Mouse (Mus musculus) lung, embryonic 15.5 days (tissue): ENCODE measurements around the gene Gm572. TPM values are rescaled to one million over a fixed set of nuclear protein-coding genes. Genes with fewer than 3 reads are reported as not detected.

Experiments
- ATAC-seq: fragments of 200-750 bp; cut with Nextera tagmentation; 2 replicates; pipeline ENCODE4 v1.8.0; 2017; ENCODE audit warnings: moderate number of reproducible peaks, borderline replicate concordance; ENCODE audit not compliant: low FRiP score, low TSS enrichment; ENCODE audit errors: extremely low read depth
- H3K27ac ChIP-seq: fragments of 300-500 bp; sonication (generic); 2 replicates; pipeline ENCODE4 v1.5.1; 2015; ENCODE audit warnings: moderate library complexity, mild to moderate bottlenecking, inconsistent platforms
- H3K27me3 ChIP-seq: fragments of 300-500 bp; sonication (generic); 2 replicates; pipeline ENCODE4 v1.6.1; 2015; ENCODE audit warnings: inconsistent platforms
- H3K36me3 ChIP-seq: fragments of 300-500 bp; sonication (generic); 2 replicates; pipeline ENCODE4 v1.6.1; 2015; ENCODE audit warnings: inconsistent platforms
- H3K4me1 ChIP-seq: fragments of 300-500 bp; sonication (generic); 2 replicates; pipeline ENCODE4 v1.6.1; 2015; ENCODE audit warnings: inconsistent platforms
- H3K4me2 ChIP-seq: fragments of 300-500 bp; sonication (generic); 2 replicates; pipeline ENCODE4 v1.6.1; 2015; ENCODE audit warnings: inconsistent platforms, mild to moderate bottlenecking, moderate library complexity
- H3K4me3 ChIP-seq: fragments of 300-500 bp; sonication (generic); 2 replicates; pipeline ENCODE4 v1.5.1; 2015; ENCODE audit warnings: mild to moderate bottlenecking, inconsistent platforms
- H3K9ac ChIP-seq: fragments of 300-500 bp; sonication (generic); 2 replicates; pipeline ENCODE4 v1.6.1; 2015; ENCODE audit warnings: inconsistent platforms
- H3K9me3 ChIP-seq: fragments of 300-500 bp; sonication (generic); 2 replicates; pipeline ENCODE4 v1.6.1; 2016; ENCODE audit warnings: inconsistent platforms
- WGBS: fragments of 180-500 bp; shearing (Covaris S2); methylation state at CpG from one replicate; pipeline ENCODE4 v1.1.7; 2015; 5-methylcytosine and 5-hydroxymethylcytosine counted together
- polyA plus RNA-seq: library from polyadenylated mRNA; unstranded; fragments of >200 nt; fragmentation: Nextera tagmentation; extraction: Ambion mirVana; gene quantifications from 2 replicates; pipeline ENCODE4 v1.2.1, GENCODE M21; 2015

The Gm572 gene
- polyA plus RNA-seq, 1 experiment from 2014 or later = not detected

GRCm38 (mm10) chr4:148651045-148651444, 7.9 kb downstream of the Gm572 start:
- no peak for ATAC-seq
- Histone ChIP-seq H3K4me1 (peaks cover 3% of the 10 kb centered on the region; the same call in 1 of the 2 replicates), H3K27ac (no peak overlapping the region), H3K9ac (no peak overlapping the region), H3K4me2 (no peak overlapping the region), H3K9me3 (no peaks in the 10 kb centered on the region), H3K36me3 (no peaks in the 10 kb centered on the region), H3K4me3 (no peak overlapping the region), H3K27me3 (no peaks in the 10 kb centered on the region)
- WGBS = 49% methylated on average over 9 of the region's 9 CpGs

- Histone ChIP-seq H3K27me3 (no peaks in the 10 kb centered on the region), H3K36me3 (no peaks in the 10 kb centered on the region), H3K4me2 (no peak overlapping the region), H3K4me3 (no peak overlapping the region), H3K9ac (no peak overlapping the region), H3K27ac (no peak overlapping the region), H3K4me1 (no peaks in the 10 kb centered on the region), H3K9me3 (no peaks in the 10 kb centered on the region)
- no peak for ATAC-seq
- WGBS = 84% methylated on average over 18 of the region's 18 CpGs
Observed at GRCm38 (mm10) chr4:148654701-148655398, 11.7 kb downstream of the Gm572 start.

- no peaks in the 10 kb centered on the region for H3K9me3 ChIP-seq
- H3K27ac ChIP-seq = no peak overlapping the region
- peaks cover 4% of the 10 kb centered on the region; the same call in 1 of the 2 replicates for H3K27me3 ChIP-seq
- peaks cover under 1% of the 10 kb centered on the region; the same call in 1 of the 2 replicates for H3K4me1 ChIP-seq
- no peaks in the 10 kb centered on the region for H3K36me3 ChIP-seq
- no peak for ATAC-seq
- H3K9ac ChIP-seq = no peak overlapping the region
- no peak overlapping the region for H3K4me3 ChIP-seq
- 28% methylated on average over 15 of the region's 15 CpGs for WGBS
- H3K4me2 ChIP-seq = no peak overlapping the region
Observed at GRCm38 (mm10) chr4:148656691-148657258, 13.7 kb downstream of the Gm572 start.

DNA sequence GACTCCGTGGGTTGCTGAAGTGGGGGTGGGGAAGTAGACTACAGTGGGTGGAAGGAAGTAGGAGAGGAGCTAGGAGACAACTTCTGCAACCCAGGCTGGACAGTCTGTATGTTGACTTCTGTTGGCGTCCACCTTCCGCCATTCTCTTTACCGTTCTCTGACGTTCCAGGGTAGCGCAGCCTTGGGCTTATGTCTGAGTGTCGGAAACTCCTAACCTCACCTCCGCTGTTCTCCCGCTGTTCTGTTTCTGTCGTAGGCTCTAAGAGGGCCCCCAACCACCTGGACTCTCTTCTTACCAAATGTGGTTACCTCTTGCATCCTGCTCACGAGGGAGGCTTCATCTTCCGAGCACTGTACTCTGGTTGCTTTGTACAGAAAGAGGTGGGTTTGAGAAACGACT, 14.7 kb downstream of the Gm572 start:
- Histone ChIP-seq H3K9me3 (no peaks in the 10 kb centered on the region), H3K4me2 (no peak overlapping the region), H3K4me1 (peaks cover 7% of the 10 kb centered on the region), H3K27me3 (peaks cover 8% of the 10 kb centered on the region; the same call in 1 of the 2 replicates), H3K36me3 (no peaks in the 10 kb centered on the region), H3K9ac (no peak overlapping the region), H3K27ac (no peak overlapping the region), H3K4me3 (no peak overlapping the region)
- no peak for ATAC-seq
- 77% methylated on average over 13 of the region's 13 CpGs for WGBS

DNA sequence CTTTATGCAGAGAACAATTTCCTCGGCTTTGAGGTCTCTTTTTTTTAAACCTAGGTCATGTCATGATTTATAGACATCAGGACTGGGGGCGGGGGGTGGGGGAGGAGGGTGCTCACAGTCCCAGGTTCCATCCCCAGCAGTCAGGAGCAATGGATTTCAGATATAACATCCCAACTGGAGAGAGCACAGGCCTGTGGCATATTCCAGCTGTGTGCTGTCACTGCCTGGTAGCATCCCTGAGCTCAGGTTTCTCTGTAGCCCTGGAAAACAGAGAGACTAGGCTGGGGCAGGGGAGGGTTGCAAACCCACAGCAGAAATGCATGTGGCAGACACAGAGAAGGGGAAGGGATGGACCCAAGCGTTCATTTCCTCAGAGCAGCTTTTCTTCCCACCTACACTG, 17.1 kb downstream of the Gm572 start:
- Histone ChIP-seq H3K9me3 (no peaks in the 10 kb centered on the region), H3K27me3 (peaks cover 8% of the 10 kb centered on the region; the same call in 1 of the 2 replicates), H3K4me2 (no peak overlapping the region), H3K9ac (no peak overlapping the region), H3K27ac (no peak overlapping the region), H3K4me1 (peaks cover 11% of the 10 kb centered on the region), H3K36me3 (no peaks in the 10 kb centered on the region), H3K4me3 (no peak overlapping the region)
- 29% methylated on average over 3 of the region's 3 CpGs for WGBS
- ATAC-seq = no peak

DNA sequence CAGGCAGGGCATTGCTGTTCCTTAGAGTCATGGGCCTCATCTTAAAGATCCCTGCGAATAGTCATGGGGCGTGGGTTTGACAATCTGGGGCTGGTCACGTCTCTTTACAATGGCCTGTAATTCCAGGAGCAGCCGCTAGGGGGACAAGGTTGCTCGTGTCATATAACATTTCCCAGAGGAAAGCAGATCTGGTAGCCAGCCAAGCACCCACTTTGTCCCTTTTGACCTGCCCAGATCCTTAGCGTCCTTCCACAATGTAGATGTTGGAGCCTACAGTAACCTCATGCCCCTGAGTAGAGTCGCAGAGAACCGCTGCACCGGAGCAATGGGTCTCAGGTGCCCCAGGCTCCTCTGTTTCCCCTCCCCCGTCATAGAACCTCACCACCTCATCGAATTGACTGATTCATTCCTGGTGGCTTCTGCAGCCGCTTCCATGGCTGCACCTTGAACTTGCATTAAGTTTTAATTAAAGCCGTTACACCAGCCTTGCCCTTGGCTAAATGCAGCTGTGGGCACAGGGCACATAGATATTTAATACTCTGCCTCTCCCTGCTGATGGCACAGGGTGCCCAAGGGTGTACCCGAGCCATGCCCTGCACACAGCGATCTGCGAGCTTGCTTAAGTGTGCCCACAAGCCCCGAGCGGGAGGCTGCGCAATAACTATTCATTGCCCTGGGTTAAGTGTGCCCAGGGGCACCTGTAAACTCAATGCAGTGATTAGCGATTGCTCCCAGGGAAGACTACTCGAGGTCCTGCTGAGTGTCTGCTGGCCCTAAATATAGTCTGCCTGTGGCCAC, 19.2 kb downstream of the Gm572 start:
- no peak overlapping the region for H3K4me3 ChIP-seq
- H3K27me3 ChIP-seq = peaks cover 8% of the 10 kb centered on the region; the same call in 1 of the 2 replicates
- no peak overlapping the region for H3K9ac ChIP-seq
- H3K9me3 ChIP-seq = no peaks in the 10 kb centered on the region
- H3K4me1 ChIP-seq = peaks cover 11% of the 10 kb centered on the region
- WGBS = 32% methylated on average over 21 of the region's 21 CpGs
- H3K36me3 ChIP-seq = no peaks in the 10 kb centered on the region
- peak overlapping the region; percentile 27; the same call in 1 of the 2 replicates for H3K4me2 ChIP-seq
- ATAC-seq = peak; percentile 33; the same call in 1 of the 2 replicates
- H3K27ac ChIP-seq = no peak overlapping the region

DNA sequence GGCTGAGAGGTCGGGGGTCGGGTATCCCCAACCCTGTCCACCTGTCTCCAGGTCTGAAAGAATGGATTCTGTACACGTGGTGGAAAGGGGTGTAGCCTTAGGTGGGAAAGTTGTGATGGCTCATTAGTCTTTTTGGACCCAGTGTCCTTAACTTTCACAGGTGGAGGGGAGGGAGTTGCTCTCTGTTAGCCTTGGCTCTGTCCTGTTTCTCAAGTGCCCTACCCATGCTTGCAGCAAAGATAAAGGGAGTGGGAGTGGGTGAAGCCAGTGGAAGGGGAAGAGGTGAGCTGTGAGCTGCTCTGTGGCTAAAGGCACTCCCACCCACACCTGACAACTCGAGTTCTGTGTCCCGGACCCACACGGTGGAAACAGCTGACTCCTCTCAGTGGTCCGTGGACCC, 20.2 kb downstream of the Gm572 start:
- ATAC-seq = no peak
- Histone ChIP-seq H3K4me2 (no peak overlapping the region), H3K9me3 (no peaks in the 10 kb centered on the region), H3K36me3 (no peaks in the 10 kb centered on the region), H3K4me1 (peaks cover 11% of the 10 kb centered on the region), H3K9ac (no peak overlapping the region), H3K4me3 (no peak overlapping the region), H3K27ac (no peak overlapping the region), H3K27me3 (peaks cover 8% of the 10 kb centered on the region; the same call in 1 of the 2 replicates)
- 55% methylated on average over 7 of the region's 7 CpGs for WGBS

DNA sequence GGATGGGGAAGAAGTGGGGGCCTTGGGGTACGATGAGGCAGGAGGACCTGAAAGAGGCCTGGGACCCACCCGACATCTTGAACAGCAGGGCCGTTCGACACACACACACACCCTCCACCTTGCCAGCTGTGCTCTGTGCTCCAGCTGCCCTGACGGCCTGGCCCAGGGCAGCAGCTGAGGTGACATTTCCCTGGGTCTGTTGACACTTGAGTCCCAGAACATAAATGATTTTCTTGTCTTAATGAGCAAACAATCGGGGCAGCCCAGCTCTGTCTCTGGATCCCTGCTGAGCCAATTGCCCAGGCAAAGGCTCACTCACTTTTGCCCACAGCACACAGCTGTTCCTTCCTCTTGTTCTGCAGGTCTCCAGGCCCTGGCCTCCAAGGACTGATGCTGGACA, 20.9 kb downstream of the Gm572 start:
- Histone ChIP-seq H3K4me3 (no peak overlapping the region), H3K27me3 (peaks cover 8% of the 10 kb centered on the region; the same call in 1 of the 2 replicates), H3K9me3 (no peaks in the 10 kb centered on the region), H3K27ac (no peak overlapping the region), H3K9ac (no peak overlapping the region), H3K4me1 (peaks cover 11% of the 10 kb centered on the region), H3K36me3 (no peaks in the 10 kb centered on the region), H3K4me2 (no peak overlapping the region)
- WGBS = 41% methylated on average over 6 of the region's 6 CpGs
- no peak for ATAC-seq

- Histone ChIP-seq H3K4me1 (peaks cover 12% of the 10 kb centered on the region), H3K27me3 (0 out of 2 replicates have a peak, but pooled peaks cover 3% of the 10 kb centered on the region), H3K9me3 (no peaks in the 10 kb centered on the region), H3K4me3 (no peak overlapping the region), H3K27ac (no peak overlapping the region), H3K36me3 (no peaks in the 10 kb centered on the region), H3K4me2 (no peak overlapping the region), H3K9ac (no peak overlapping the region)
- 72% methylated on average over 15 of the region's 15 CpGs for WGBS
- no peak for ATAC-seq
Observed at GRCm38 (mm10) chr4:148667006-148667755, 24.1 kb downstream of the Gm572 start.

DNA sequence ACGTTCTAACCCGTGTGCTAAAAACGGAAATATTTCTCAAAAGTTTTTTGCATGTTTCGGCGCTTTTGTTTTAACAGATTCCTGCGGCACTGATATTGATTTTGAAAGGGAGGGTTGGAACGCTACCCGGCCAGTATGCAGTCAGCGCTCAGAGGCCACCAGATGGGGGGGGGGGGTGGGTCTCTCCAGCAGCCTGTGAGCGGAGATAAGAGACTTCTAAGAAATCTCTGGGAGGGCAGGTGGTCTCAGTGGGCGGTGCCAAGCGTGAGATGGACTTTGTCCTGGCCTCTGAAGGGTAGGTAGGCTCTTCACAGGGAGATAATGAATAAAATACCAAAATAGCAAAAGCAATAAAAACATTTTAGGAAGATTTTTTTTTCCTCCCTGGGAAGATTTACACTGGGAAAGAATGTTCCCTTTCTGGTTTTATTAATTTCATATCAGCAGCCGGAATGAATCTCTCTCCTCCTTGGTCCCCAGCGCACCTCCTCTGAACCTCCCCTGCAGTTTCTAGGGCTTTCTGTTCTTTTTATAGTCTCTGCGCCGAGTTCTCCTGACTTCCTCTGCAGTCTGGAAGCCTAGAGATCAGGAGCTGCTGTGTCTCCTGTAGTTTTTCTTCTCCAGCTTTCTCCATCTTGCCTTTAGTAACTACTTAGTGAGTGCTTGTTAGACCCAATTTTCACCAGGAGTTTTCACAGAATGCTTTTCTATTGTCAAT, 28.3 kb downstream of the Gm572 start:
- Histone ChIP-seq H3K4me3 (no peak overlapping the region), H3K9ac (0 out of 2 replicates have a peak overlapping the region, but pooled peaks have one; percentile 10), H3K27ac (no peak overlapping the region), H3K36me3 (no peaks in the 10 kb centered on the region), H3K27me3 (no peaks in the 10 kb centered on the region), H3K4me1 (peaks cover 13% of the 10 kb centered on the region), H3K4me2 (peak overlapping the region; percentile 33), H3K9me3 (no peaks in the 10 kb centered on the region)
- no peak for ATAC-seq
- WGBS = 15% methylated on average over 16 of the region's 16 CpGs

- WGBS = 47% methylated on average over 7 of the region's 7 CpGs
- Histone ChIP-seq H3K4me3 (no peak overlapping the region), H3K27me3 (no peaks in the 10 kb centered on the region), H3K27ac (no peak overlapping the region), H3K9me3 (no peaks in the 10 kb centered on the region), H3K4me2 (no peak overlapping the region), H3K4me1 (peaks cover 25% of the 10 kb centered on the region), H3K36me3 (no peaks in the 10 kb centered on the region), H3K9ac (no peak overlapping the region)
- ATAC-seq = no peak
Observed at GRCm38 (mm10) chr4:148675043-148675442, 31.9 kb downstream of the Gm572 start.
